Mouse (Mus musculus): ENCODE results near the gene H2-Eb2. TPM values are rescaled to one million over a fixed set of nuclear protein-coding genes. Genes with fewer than 3 reads are reported as not detected.
A peak's percentile ranks its signal among the peaks of the same experiment; 100 is the strongest.

H2-Eb2 gene
- polyA plus RNA-seq, 1 experiment from 2014 or later: 0.11 TPM

DNA sequence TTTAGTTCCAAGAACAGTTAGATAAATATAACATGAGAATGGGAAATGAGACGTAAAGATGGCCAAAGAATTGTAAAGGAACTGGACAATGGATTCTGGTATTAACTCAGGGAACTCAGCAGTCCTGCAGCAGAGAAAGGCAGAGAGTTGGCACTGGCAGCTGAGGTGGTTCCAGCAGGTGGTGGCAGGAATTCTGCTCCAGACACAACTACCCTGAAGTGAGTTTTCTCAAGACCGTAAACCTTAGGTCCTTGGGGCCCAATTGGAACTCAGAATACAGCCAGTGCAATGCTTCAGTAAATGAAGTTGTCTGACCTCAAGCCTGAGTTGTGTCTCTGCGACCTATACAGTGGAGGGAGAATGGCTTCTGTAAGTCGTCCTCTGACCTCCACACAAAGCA lies 31.2 kb upstream of the H2-Eb2 start:
- Histone ChIP-seq H3K27me3 (no peaks in the 10 kb centered on the region), H3K4me1 (no peaks in the 10 kb centered on the region), H3K9me3 (no peaks in the 10 kb centered on the region), H3K9ac (no peak overlapping the region), H3K4me2 (no peak overlapping the region), H3K4me3 (no peak overlapping the region), H3K36me3 (no peaks in the 10 kb centered on the region), H3K27ac (no peak overlapping the region)
- no peak for ATAC-seq (ENCODE audit: borderline replicate concordance, extremely low read depth, low FRiP score, low TSS enrichment)
- 65% methylated on average over 4 of the region's 4 CpGs for WGBS

DNA sequence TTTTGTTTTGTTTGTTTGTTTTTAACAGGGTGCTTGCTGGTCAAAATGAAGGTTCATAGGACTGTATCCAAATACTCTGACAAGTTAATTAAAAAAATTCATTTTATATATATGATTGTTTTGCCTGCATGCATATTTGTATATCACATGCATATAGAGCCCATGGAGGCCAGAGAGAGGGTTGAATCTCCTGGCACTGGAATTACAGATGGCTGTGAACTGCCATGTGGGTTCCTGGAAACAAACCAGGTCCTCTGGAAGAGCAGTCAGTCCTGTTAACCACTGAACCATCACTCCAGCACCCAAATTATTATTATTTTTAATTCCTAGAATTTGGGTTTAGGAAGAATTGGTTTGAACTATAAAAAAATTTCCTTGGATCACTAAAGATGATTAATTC lies 30.2 kb upstream of the H2-Eb2 start:
- H3K27ac ChIP-seq: no peak overlapping the region
- no peaks in the 10 kb centered on the region for H3K4me1 ChIP-seq
- no peak overlapping the region for H3K4me3 ChIP-seq
- no peak overlapping the region for H3K4me2 ChIP-seq
- H3K36me3 ChIP-seq: no peaks in the 10 kb centered on the region
- no peak overlapping the region for H3K9ac ChIP-seq
- ATAC-seq (ENCODE audit: borderline replicate concordance, extremely low read depth, low FRiP score, low TSS enrichment): no peak
- no peaks in the 10 kb centered on the region for H3K9me3 ChIP-seq
- no peaks in the 10 kb centered on the region for H3K27me3 ChIP-seq

DNA sequence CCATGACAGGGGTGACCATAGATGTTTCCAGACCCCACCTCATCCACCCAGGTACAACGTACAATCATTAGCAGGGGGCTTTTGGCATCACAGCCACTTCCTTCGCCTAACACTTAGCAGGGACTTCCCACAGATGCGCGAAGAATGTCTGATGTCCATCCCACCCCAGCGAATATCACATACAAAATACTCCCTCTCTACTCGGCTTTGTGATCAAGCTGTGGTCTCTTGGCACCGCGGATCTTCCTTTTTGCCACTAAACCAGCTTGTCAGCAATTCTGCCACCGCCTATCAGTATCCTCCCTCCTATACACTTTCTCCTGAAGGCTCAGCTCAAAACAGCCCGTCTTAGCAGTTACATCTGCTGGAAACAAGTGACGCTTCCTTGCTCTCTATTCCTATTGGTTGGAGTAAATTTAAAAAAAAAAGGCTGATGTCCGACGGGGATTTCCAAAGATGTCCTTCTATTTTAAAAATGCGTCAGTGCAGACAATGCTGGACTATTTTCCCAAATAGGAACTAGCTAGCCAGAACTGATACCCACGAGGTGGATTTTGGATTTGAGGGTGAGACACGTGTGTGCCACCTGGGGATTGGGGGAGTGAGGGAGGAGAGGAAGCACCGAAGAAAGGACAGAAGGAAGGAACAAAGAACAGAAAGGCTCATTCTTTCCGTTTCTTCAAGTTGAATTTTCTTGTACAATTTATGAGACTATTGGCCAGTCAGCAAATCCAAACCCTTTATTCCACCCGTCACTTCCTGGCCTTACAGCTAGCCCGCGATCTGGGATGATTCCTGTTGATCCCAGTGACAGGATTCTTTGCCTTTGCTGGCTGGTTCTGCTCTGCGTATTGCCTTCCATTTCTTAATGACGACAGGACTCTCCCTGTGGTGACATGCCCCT lies 29.3 kb upstream of the H2-Eb2 start:
- no peak overlapping the region for H3K27ac ChIP-seq
- ATAC-seq (ENCODE audit: borderline replicate concordance, extremely low read depth, low FRiP score, low TSS enrichment): peak; percentile 74; the same call in 1 of the 2 replicates
- peak overlapping the region; percentile 47 for H3K4me2 ChIP-seq
- H3K9ac ChIP-seq: no peak overlapping the region
- H3K27me3 ChIP-seq: no peaks in the 10 kb centered on the region
- H3K4me3 ChIP-seq: peak overlapping the region; percentile 15; the same call in 1 of the 2 replicates
- H3K9me3 ChIP-seq: no peaks in the 10 kb centered on the region
- WGBS: 19% methylated on average over 23 of the region's 23 CpGs
- no peaks in the 10 kb centered on the region for H3K4me1 ChIP-seq
- no peaks in the 10 kb centered on the region for H3K36me3 ChIP-seq

DNA sequence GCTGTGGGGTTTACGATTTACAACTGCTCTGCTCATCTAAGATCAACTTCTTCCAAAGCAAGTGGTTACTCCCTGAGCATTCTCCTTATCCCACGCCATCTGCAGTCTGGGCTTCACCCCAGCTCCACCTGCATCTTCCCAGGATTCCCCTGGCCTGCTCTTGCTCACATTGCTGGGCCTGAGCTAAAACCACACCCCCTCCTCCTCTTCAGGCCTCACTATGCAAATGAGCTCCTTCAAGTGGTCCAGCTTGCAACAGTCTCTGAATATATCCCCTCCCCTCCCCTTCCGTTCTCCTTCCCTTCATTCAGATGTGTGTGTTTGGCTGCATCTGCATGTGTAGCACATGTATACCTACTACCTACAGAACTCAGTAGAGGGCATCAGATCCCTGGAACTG lies 26.1 kb upstream of the H2-Eb2 start:
- Histone ChIP-seq H3K27me3 (no peaks in the 10 kb centered on the region), H3K27ac (no peak overlapping the region), H3K9ac (no peak overlapping the region), H3K9me3 (no peaks in the 10 kb centered on the region), H3K4me1 (no peaks in the 10 kb centered on the region), H3K36me3 (no peaks in the 10 kb centered on the region), H3K4me2 (no peak overlapping the region), H3K4me3 (no peak overlapping the region)
- WGBS: 52% methylated on average over 3 of the region's 3 CpGs
- ATAC-seq (ENCODE audit: borderline replicate concordance, extremely low read depth, low FRiP score, low TSS enrichment): no peak

DNA sequence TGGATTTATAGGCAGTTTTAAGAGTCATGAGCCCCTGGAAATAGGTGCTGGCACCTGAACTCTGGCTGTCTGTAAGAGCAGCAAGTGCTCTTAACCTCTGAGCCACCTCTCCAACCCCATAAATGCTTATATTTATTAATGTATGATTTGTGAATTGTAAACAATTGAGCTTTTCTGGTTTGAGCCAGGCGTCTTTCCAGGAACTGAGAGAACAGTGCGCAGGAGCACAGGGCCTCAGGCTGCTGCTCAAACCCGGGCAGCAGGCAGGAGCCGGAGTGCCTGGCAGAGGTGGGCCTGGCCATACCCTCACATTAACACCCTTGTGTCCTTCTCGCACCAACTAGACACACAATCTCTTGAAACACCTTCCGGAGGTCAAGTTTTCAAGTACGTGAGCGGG lies 25.4 kb upstream of the H2-Eb2 start:
- Histone ChIP-seq H3K4me1 (no peaks in the 10 kb centered on the region), H3K36me3 (no peaks in the 10 kb centered on the region), H3K4me3 (no peak overlapping the region), H3K4me2 (no peak overlapping the region), H3K27ac (no peak overlapping the region), H3K9ac (no peak overlapping the region), H3K27me3 (no peaks in the 10 kb centered on the region), H3K9me3 (no peaks in the 10 kb centered on the region)
- no peak for ATAC-seq (ENCODE audit: borderline replicate concordance, extremely low read depth, low FRiP score, low TSS enrichment)
- 70% methylated on average over 8 of the region's 8 CpGs for WGBS

DNA sequence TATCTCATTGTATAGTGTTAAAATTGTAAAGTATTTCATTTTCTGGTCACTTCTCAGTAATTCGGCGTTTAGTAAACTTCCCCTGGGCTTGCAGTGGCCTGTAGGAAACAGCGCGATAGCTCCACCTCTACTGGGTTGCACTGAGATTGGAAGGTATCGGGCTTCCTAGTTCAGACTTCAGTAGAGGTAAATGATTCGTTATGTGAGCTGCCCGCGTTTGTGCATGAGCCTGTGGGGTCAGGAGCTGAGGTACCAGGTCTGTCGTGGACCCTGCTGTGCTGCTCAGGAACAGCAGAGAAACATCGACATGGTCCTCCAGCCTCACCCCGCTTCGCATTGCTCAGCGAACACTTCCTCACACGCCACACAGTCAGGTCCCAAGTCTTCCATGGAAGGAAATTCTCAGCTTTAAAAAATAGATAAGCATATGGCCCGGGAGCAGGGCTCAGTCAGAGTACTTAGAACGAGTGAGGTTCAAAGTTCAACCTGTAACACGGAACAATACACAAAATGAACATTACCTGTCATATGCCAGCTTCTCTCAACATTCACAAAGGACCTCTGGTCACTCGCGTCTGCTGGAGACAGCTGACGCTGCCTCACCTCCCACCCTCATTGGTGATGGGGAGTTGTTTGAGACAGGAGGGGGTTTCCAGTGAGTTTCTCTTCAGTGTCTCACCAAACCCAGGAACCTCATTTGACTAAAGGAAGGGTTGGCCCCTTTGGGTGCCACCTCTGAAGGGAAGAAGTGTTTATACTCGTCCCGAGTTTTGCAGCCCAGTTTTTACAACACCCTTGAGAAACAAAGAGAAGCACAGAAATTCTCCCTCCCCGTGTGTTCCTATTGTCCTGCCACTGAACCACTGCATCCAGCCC lies 24.5 kb upstream of the H2-Eb2 start:
- Histone ChIP-seq H3K27ac (no peak overlapping the region), H3K27me3 (no peaks in the 10 kb centered on the region), H3K9ac (no peak overlapping the region), H3K4me2 (no peak overlapping the region), H3K9me3 (no peaks in the 10 kb centered on the region), H3K36me3 (no peaks in the 10 kb centered on the region), H3K4me3 (no peak overlapping the region), H3K4me1 (no peaks in the 10 kb centered on the region)
- ATAC-seq (ENCODE audit: borderline replicate concordance, extremely low read depth, low FRiP score, low TSS enrichment): no peak
- WGBS: 69% methylated on average over 23 of the region's 23 CpGs

DNA sequence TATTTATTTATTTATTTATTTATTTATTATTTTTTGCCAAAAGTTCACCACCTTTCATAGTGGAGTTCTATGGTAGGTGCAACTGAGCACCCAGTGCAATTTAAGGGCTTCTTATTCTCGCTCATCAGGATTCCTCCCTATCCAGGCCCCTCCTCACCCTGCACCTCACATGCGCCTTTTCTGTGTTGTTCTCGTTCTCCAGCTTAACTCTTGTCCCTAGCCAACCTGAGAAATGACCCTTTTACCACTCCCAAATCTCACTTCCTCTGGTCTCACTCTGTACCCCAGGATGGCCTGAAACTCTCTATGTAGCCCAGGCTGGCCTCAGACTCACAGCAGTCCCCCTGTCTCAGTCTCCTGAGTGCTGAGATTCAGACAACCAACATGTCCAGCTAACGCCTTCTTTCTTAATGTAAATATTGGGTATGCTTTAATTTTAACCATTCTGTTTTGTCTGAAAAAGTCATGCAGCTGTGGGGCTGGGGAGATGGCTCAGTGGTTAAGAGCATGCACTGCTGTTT lies 23.7 kb upstream of the H2-Eb2 start:
- H3K9me3 ChIP-seq: no peaks in the 10 kb centered on the region
- no peaks in the 10 kb centered on the region for H3K36me3 ChIP-seq
- no peaks in the 10 kb centered on the region for H3K27me3 ChIP-seq
- 87% methylated on average over 4 of the region's 4 CpGs for WGBS
- no peaks in the 10 kb centered on the region for H3K4me1 ChIP-seq
- no peak overlapping the region for H3K4me2 ChIP-seq
- H3K4me3 ChIP-seq: no peak overlapping the region
- H3K27ac ChIP-seq: no peak overlapping the region
- H3K9ac ChIP-seq: no peak overlapping the region
- no peak for ATAC-seq (ENCODE audit: borderline replicate concordance, extremely low read depth, low FRiP score, low TSS enrichment)

DNA sequence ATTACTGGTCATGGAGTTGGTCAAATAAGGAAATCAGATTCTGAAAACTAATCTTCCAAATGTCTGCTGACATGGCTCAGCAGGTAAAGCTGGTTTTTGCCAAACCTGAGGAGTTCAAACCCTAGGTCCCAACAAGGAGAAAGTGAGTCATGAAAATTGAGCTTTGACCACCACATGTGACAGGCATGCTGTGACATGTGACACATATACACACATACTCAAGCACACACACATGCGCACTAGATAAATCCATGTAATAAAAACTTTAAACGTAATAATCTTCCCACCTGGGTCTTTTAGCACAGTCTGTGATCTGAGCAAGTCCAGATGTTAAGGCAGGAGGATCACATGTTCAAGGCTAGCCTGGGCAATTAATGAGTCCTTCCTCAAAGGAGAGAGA lies 21.7 kb upstream of the H2-Eb2 start:
- Histone ChIP-seq H3K4me3 (no peak overlapping the region), H3K9me3 (no peaks in the 10 kb centered on the region), H3K36me3 (no peaks in the 10 kb centered on the region), H3K9ac (no peak overlapping the region), H3K27me3 (peaks cover 3% of the 10 kb centered on the region; the same call in 1 of the 2 replicates), H3K27ac (no peak overlapping the region), H3K4me2 (no peak overlapping the region), H3K4me1 (no peaks in the 10 kb centered on the region)
- 78% methylated on average over 2 of the region's 2 CpGs for WGBS
- no peak for ATAC-seq (ENCODE audit: borderline replicate concordance, extremely low read depth, low FRiP score, low TSS enrichment)

DNA sequence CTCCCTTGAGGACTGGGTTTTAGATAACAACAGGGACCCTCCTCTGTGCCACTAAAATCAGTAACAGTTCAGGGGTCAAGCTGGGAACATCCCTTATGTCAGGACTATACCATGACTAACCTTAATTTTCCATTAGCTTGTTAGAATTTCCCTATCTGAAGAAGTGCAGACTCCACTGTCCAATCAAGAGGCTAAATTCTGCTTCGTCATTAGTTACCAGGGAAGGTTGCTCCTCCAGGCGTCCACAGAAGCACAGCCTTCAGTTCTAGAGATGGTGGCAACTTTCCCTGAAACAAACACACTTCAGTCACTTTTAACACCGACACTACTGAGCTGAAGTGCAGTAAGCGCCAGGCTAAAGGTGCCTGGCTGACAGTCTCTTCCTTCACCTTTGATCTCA lies 20.7 kb upstream of the H2-Eb2 start:
- Histone ChIP-seq H3K9ac (no peak overlapping the region), H3K36me3 (no peaks in the 10 kb centered on the region), H3K27ac (no peak overlapping the region), H3K4me3 (no peak overlapping the region), H3K27me3 (peaks cover 3% of the 10 kb centered on the region; the same call in 1 of the 2 replicates), H3K9me3 (no peaks in the 10 kb centered on the region), H3K4me2 (no peak overlapping the region), H3K4me1 (0 out of 2 replicates have a peak, but pooled peaks cover 3% of the 10 kb centered on the region)
- WGBS: 10% methylated on average over 4 of the region's 4 CpGs
- no peak for ATAC-seq (ENCODE audit: borderline replicate concordance, extremely low read depth, low FRiP score, low TSS enrichment)

DNA sequence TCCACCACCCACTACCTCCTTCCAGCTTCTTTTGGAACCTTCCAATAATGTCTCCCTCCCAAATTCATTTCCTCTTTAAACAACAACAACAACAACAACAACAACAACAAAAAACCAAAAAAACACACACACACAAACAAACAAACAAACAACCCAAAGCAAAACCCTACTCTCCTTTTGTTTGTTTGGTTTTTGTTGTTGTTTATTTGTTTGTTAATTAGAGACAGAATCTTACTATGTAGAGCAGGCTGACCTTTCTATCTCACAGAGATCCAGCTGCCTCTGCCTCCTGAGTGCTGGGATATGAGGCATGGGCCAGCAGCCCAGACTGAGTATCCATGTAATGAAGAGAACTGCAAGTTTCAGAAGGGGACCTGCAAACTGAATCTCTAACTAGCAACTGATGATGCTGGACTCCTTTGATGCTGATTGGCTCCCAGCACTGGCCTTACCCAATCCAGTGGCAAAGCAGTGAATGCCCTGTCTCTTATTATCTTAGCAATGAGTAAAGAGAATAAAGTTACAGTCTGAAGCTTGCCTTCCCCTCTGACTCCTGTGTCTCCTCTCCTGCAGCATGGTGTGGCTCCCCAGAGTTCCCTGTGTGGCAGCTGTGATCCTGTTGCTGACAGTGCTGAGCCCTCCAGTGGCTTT lies 20.0 kb upstream of the H2-Eb2 start, which contains the start of gene H2-Eb1:
H2-Eb1 (plus strand) TSS at position 488 of the 651 bp plus-strand sequence.
- H3K36me3 ChIP-seq: no peaks in the 10 kb centered on the region
- H3K9me3 ChIP-seq: no peaks in the 10 kb centered on the region
- H3K9ac ChIP-seq: no peak within 1 kb of the TSS
- ATAC-seq (ENCODE audit: borderline replicate concordance, extremely low read depth, low FRiP score, low TSS enrichment): peak; percentile 64
- H3K27ac ChIP-seq: no peak within 1 kb of the TSS
- no peak within 1 kb of the TSS for H3K4me3 ChIP-seq
- no peak within 1 kb of the TSS for H3K4me2 ChIP-seq
- H3K4me1 ChIP-seq: 0 out of 2 replicates have a peak, but pooled peaks cover 3% of the 10 kb centered on the region
- H3K27me3 ChIP-seq: peaks cover 3% of the 10 kb centered on the region; the same call in 1 of the 2 replicates

DNA sequence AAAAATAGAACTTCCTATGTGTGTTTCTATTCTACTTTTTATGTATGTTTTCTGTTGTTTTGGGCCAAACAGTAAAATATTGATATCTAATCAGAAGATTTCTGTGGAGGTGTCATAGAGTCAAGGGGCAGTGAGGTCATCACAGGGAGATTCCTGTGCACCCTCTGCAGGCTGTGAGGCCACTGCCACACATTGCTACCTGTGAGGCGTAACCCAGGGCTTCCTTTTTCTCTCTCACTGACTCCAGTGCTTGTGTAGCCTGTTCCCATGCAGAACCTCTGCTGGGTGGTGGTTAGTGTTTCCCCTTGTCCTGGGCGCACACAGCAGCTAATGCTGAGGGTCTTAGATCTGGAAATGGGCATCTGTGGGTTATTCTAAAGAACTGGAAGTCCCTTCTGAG lies 19.1 kb upstream of the H2-Eb2 start:
- Histone ChIP-seq H3K36me3 (no peaks in the 10 kb centered on the region), H3K27ac (no peak overlapping the region), H3K4me1 (0 out of 2 replicates have a peak, but pooled peaks cover 3% of the 10 kb centered on the region), H3K4me3 (no peak overlapping the region), H3K9me3 (no peaks in the 10 kb centered on the region), H3K9ac (no peak overlapping the region), H3K4me2 (no peak overlapping the region), H3K27me3 (peaks cover 3% of the 10 kb centered on the region; the same call in 1 of the 2 replicates)
- ATAC-seq (ENCODE audit: borderline replicate concordance, extremely low read depth, low FRiP score, low TSS enrichment): no peak
- 79% methylated on average over 2 of the region's 2 CpGs for WGBS
